Mouse (Mus musculus): ENCODE results near the gene Chit1. TPM values are rescaled to one million over a fixed set of nuclear protein-coding genes. Genes with fewer than 3 reads are reported as not detected.

Chit1 gene
- polyA plus RNA-seq, 1 experiment from 2014 or later = not detected

- Histone ChIP-seq H3K9me3 (replicated peaks) (no peaks in the 10 kb centered on the region), H3K4me3 (no peak overlapping the region), H3K36me3 (no peaks in the 10 kb centered on the region), H3K27me3 (ENCODE audit: low read depth, poor library complexity, severe bottlenecking) (no peaks in the 10 kb centered on the region), H3K27ac (replicated peaks) (no peak overlapping the region), H3K4me1 (peaks cover 32% of the 10 kb centered on the region)
- 83% methylated on average over 12 of the region's 12 CpGs for WGBS
- no peak for DNase-seq (ENCODE audit: low spot score)
These were observed 87.4 kb downstream of the Chit1 start for GRCm38 (mm10) chr1:134198197-134198995.

GRCm38 (mm10) chr1:134200481-134200880, 89.4 kb downstream of the Chit1 start:
- no peaks in the 10 kb centered on the region for H3K9me3 ChIP-seq (replicated peaks)
- peaks cover 15% of the 10 kb centered on the region for H3K4me1 ChIP-seq
- no peaks in the 10 kb centered on the region for H3K36me3 ChIP-seq
- H3K27ac ChIP-seq (replicated peaks) = no peak overlapping the region
- H3K4me3 ChIP-seq = no peak overlapping the region
- WGBS = 72% methylated on average over 2 of the region's 2 CpGs
- no peaks in the 10 kb centered on the region for H3K27me3 ChIP-seq (ENCODE audit: low read depth, poor library complexity, severe bottlenecking)
- no peak for DNase-seq (ENCODE audit: low spot score)

Other genes starting within 250 kb of the Chit1 start
- gene Optc, start 203.2 kb upstream of the Chit1 start, polyA plus RNA-seq (2016; fragmentation: Nextera tagmentation; extraction: Ambion mirVana) = 0.86 and 1.7 TPM in 2 replicates
- 0.31 and 0.67 TPM in 2 replicates for gene Prelp, start 189.8 kb upstream of the Chit1 start, polyA plus RNA-seq (2016; fragmentation: Nextera tagmentation; extraction: Ambion mirVana)
- 2.8 and 6.5 TPM in 2 replicates for gene Fmod, start 74.0 kb upstream of the Chit1 start, polyA plus RNA-seq (2016; fragmentation: Nextera tagmentation; extraction: Ambion mirVana)
- 107 and 161 TPM in 2 replicates for gene Btg2, start 32.1 kb upstream of the Chit1 start, polyA plus RNA-seq (2016; fragmentation: Nextera tagmentation; extraction: Ambion mirVana)
- 0.82 and 0.90 TPM in 2 replicates for gene Chil1, start 70.9 kb downstream of the Chit1 start, polyA plus RNA-seq (2016; fragmentation: Nextera tagmentation; extraction: Ambion mirVana)
- 0.09 and 0.10 TPM in 2 replicates for gene Mybph, start 82.2 kb downstream of the Chit1 start, polyA plus RNA-seq (2016; fragmentation: Nextera tagmentation; extraction: Ambion mirVana)
- 0.14 and 0.17 TPM in 2 replicates for gene Adora1, start 124.2 kb downstream of the Chit1 start, polyA plus RNA-seq (2016; fragmentation: Nextera tagmentation; extraction: Ambion mirVana)
- 0.07 TPM in 1 of 2 replicates, not detected in the other for gene Myog, start 178.7 kb downstream of the Chit1 start, polyA plus RNA-seq (2016; fragmentation: Nextera tagmentation; extraction: Ambion mirVana)
- 2.0 and 3.5 TPM in 2 replicates for gene Ppfia4, start 221.7 kb downstream of the Chit1 start, polyA plus RNA-seq (2016; fragmentation: Nextera tagmentation; extraction: Ambion mirVana)